Mouse (Mus musculus) megakaryocyte, embryonic 14.5 days (primary cell): ENCODE data around the gene Lrba.

Experiments used
- FLI1 ChIP-seq: IDR thresholded peaks from 2 replicates; pipeline ENCODE4 v1.6.1; 2012; ENCODE audit warnings: low read length, inconsistent platforms, mixed read lengths
- GATA1 ChIP-seq: IDR thresholded peaks from 3 replicates; pipeline ENCODE4 v1.6.1; 2012; ENCODE audit warnings: mixed read lengths, low read length, inconsistent platforms, borderline replicate concordance

GRCm38 (mm10) chr3:86567312-86567711, 342.8 kb downstream of the Lrba start:
- TF ChIP-seq GATA1 (no peak), FLI1 (no peak)
